Mouse (Mus musculus) frontal cortex, postnatal 14 days (tissue): ENCODE results near the gene Nfkb2.

Source experiments
- DNase-seq, 2 experiments: peaks; one replicate each; pipeline ENCODE4 v3.0.0; 2022; ENCODE audit warnings: low spot score in 2 of 2

Gene Nfkb2

DNA sequence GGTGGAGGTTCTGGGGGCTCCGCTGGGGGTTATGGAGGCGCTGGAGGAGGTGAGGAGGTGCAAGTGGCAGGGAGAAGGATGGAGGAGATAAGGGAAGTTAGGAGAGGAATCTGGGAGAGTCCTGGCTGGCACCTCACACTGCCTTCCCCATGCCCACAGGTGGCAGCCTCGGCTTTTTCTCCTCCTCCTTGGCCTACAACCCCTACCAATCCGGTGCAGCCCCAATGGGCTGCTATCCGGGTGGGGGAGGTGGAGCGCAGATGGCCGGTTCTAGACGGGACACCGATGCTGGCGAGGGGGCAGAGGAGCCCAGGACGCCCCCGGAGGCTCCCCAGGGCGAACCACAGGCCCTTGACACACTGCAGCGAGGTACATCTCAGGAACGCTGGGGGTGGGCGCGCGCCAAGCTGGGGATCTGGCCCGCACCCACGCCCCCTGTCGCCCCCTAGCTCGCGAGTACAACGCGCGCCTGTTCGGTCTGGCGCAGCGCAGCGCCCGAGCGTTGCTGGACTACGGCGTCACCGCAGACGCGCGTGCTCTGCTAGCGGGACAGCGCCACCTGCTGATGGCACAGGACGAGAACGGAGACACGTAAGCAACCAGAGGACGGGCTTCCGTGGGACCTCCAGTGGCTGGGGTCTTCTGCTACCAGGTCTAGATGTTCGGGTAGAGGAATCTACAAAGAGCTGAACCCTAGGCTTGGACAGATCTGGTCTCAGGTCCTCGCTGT, 4.8 kb downstream of the Nfkb2 start:
- peak in 1 of 2 experiments; percentile 81 for DNase-seq

DNA sequence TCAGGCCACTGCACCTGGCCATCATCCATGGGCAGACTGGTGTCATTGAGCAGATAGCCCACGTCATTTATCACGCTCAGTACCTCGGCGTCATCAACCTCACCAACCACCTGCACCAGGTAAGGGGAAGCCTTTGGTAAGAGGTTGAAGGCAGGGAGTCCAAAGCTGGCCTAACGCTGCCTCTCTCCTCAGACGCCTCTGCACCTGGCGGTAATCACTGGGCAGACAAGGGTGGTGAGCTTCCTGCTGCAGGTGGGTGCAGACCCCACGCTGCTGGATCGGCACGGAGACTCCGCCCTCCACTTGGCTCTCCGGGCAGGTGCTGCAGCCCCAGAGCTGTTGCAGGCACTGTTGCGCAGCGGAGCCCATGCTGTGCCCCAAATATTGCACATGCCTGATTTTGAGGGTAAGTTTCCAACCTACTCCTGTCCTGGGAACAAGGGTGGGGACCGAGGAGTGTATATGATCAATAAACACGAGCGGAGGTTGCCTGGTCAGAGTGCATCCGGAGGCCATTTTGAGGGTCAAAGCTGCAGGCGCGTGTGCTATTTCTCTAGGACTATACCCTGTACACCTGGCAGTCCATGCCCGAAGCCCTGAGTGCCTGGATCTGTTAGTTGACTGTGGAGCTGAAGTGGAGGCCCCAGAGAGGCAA, 5.7 kb downstream of the Nfkb2 start:
- no peak for DNase-seq

DNA sequence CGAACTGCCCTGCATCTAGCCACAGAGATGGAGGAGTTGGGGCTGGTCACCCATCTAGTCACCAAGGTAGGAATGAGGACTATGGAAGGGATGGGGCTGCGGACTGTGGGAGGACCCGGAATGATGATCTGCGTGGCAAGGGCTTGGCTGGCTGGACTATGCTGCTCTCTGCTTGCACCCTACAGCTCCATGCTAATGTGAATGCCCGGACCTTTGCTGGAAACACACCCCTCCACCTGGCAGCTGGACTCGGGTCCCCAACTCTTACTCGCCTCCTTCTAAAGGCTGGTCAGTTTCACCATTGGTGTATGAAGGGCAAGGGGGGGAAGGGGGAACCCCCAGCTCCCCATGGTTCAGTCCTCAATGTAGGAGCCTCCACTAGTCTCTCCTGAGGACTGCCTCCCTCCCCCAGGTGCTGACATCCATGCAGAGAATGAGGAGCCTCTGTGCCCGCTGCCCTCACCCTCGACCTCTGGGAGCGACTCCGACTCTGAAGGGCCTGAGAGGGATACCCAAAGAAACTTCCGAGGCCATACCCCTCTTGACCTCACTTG, 6.3 kb downstream of the Nfkb2 start:
- DNase-seq = no peak

DNA sequence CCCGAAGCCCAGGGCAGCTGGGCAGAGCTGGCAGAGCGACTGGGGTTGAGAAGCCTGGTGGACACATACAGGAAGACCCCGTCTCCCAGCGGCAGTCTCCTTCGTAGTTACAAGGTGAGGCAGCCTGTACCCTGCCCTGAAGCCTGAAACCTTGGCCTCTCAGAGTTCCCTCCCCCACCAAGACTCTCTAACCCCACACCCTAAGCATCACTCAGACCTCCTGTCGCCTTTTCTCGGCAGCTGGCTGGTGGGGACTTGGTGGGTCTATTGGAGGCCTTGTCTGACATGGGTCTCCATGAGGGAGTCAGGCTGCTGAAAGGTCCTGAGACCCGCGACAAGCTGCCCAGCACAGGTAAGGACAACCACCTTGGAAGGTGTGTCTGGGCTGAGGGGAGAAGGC, 7.2 kb downstream of the Nfkb2 start:
- DNase-seq = no peak

DNA sequence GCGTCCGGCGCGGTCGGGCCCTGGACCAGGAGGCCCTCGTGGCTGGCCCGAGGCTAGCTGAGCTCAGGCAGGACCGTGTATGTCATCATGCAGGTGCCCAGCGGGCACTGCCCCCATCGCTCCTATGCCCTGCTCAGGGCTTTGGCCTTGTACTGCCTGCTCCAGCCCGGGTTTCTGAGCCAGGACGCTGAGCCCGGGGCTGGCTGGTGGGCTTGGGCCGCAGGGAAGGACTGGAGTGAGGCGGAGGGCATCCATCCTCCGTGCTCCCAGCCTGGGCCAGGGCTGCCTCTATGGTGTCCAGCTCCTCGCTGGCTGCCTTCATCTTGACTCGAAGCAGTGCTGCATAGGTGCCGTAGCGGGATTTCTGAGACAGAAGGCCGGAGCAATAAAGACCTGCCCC, 8.4 kb downstream of the Nfkb2 start:
- no peak for DNase-seq

DNA sequence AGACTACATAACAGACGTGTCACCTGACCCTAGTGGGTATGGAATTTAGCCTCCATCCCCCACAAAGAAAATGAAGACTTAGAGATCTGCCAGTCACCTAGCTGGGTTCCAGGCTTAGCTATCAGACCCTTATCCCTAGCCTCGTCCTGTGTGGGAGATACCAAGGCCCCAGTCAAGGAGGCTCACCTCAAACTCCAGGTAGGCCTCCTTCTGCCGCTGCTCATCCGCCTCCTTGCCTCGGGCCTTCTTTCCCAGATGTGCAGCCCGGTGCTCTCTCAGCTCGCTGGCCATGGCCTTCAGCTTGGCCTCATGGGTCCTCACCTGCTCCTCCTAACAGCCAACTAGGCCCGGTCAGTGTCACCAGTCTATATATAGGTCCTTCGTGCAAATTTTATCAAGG, 9.0 kb downstream of the Nfkb2 start:
- DNase-seq = no peak

DNA sequence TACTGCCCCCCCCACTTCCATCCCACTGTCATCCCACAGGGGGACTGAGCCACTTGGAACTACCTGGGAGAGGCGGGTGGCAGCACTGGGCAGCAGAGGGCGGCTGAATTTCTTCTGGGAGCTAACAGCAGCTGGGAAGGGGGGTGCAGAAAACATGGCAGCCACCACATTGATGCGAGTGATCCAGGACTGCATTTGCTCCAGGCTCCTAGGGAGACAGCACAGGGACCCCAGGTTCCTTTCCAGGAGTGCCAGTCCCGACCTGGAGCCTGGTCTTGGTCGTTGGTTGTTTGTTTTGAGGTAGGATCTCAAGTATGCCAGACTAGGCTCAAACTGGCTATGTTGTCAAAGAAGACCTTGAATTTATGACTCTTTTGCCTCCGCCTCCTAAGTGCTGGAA, 9.5 kb downstream of the Nfkb2 start:
- no peak for DNase-seq

DNA sequence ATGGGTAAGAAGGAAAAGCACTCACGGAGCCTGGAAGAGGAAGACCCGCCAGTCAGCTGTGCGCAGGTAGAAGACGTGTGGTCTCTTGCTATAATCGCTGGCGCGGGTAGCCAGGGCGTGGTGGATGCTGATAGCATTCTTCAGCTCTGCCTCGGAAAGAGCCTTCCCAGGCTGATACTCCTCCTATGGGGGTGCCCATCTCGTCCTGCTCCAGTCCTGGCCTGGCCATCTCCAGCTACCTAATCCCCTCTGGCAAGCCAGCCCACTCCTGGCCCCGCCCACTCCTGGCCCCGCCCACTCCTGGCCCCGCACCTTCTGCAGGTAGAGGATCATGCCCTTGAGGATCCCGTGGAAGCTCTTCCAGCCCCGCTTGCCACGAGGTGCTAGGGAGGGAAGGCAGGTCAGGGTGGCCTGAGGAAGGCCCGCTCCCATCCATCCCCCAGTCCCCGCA, 10.1 kb downstream of the Nfkb2 start:
- peak; percentile 7 to 17 for DNase-seq

DNA sequence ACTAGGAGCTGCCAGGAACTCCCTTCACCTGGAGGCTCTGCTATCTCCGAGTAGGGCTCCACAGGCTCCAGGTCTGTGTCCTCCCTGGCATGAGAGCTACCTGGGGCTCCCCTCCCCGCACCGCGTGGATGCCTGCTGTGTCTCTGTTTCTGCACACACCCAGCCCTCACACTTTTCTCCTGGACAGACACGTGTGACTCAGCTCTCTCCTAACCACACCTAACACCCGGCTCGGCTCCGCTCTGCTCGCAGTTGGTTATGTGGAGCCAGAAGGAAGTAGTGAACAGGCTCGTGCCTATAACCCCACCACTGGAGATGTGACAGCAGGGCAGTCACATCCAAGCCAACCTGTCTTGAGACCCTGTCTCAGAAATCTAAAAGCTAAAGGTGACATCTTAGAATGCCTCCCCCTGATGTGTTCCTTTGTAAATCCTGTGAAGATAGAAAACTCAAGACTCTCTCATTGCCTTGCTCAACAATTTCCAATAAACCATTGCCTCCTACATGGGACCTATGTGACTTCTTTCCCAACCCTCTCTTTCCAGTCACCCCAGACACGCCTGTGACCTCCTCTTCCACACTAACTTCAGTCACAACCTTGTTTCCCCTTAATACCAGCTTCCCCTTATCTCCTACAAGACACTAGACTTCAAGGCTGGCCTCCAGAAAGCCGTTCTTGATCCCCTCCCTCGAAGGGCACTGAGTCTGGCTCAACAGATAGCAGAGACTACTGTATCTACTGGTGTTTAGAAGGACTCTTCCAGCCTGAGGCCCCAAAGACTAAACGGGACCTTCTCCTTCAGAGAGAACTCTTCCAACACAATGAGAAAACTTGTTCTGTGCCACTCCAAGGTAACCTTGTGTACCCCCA, 11.0 kb downstream of the Nfkb2 start:
- peak in 1 of 2 experiments; percentile 4 for DNase-seq

DNA sequence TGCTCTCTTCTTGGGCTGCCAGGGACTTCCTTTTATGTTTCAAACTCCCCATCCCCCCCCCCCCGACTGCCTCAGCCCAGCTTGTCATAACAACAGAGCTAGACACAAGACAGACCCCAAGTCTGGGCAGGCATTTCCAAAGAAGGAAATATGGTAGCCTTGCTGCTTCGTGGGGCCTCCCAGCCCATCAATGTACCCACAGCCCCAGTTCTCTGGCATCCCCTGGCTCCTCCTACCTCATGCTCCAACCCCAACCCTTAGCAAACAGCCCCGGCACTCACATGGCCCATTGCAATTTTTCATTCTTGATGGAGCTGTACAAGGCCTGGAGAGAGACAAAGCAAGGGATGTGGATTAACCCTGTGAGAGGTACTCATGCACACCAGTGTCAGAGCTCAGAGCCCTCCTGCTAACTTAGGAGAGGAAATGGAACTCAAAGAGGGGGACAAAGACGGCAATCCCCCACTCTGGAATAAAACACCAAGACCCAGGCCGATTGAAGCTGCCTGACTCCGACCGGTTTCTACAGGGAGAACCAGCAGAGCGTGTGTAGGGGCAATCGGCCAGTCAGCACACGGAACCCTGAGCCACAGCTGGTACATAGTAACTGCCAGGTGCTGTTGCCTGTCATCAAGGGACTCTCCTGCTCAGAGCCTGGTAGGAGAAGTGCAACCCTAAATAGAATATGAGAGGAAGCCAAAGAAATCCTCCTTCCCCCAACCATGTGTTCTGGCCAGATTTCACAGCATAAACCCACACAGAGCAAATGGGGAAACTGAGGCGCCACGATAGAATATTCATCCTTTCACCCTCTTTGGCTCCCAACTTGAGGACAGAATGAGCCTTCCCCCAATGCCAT, 11.9 kb downstream of the Nfkb2 start:
- peak; percentile 6 to 8 for DNase-seq

DNA sequence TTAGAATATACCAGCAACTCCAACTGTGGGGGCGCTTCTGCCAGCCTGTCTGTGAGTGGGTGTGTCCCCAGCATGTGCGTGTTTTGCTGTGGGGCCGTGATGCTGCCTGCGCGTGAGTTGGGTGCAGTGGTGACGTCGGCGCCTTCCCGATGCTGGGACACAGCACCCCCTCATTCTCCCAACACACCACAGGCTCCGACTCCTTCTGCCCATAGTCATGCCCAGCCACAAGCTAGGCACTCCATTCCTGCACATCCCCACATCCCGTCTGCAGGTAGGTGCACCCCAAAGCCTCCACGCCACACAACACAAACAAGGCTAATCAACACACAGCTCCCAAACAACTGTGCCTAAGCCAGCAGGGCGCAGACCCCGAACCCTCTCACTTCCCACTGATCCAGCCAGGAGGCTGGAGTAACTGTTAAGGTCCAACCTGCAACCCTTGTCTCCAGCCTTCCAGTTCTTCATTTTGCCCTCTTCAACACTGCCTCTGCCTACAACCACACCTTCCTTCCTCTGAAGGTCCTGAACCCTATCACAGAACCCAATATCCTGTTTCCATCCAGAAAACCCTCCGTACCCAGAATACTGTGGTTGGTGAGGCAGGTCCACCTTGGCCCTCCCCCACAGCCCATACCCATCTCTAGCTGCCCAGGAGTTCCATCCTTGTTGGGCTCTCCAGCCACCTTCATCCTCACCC, 12.9 kb downstream of the Nfkb2 start:
- DNase-seq = peak; percentile 64 to 65

DNA sequence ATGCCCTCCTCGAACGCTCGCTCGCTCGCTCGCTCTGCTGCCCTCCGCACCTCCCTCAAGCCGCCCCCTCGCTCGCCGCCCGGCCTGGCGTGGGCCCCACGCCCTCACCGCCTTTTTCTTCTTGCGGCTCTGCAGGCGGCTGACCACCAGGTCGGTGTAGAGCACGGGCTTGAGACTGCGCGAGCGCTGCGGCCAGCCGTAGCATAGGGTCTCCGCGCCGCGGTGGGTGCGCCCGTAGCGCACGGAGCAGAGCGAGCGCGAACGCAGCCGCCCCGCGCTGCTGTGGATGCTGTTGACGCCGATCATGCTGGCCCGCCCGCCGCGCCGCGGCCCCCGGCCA, 13.4 kb downstream of the Nfkb2 start:
- DNase-seq = peak; percentile 21 to 22

DNA sequence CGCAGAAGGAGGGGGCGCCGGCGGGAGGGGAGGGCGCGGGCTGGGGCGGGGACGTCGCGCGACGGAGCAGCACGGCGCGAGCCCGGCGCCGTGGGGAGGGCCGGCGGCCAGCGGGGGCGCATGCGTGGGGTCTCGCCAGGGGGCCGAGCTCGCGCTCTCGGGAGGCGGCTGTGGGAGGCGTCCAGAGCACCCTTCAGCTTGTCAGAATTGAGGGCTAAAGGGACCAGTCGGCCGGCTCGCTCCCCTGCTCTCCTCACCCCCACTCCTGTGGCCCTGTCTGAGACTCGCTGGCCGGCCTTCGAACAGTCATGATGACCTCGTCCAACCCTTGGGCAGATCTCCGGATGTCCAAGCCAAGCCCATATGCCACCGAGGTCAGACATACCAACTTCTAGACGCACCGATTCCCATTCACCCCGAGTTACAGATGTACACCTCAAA, 13.9 kb downstream of the Nfkb2 start:
- DNase-seq = peak; percentile 45

DNA sequence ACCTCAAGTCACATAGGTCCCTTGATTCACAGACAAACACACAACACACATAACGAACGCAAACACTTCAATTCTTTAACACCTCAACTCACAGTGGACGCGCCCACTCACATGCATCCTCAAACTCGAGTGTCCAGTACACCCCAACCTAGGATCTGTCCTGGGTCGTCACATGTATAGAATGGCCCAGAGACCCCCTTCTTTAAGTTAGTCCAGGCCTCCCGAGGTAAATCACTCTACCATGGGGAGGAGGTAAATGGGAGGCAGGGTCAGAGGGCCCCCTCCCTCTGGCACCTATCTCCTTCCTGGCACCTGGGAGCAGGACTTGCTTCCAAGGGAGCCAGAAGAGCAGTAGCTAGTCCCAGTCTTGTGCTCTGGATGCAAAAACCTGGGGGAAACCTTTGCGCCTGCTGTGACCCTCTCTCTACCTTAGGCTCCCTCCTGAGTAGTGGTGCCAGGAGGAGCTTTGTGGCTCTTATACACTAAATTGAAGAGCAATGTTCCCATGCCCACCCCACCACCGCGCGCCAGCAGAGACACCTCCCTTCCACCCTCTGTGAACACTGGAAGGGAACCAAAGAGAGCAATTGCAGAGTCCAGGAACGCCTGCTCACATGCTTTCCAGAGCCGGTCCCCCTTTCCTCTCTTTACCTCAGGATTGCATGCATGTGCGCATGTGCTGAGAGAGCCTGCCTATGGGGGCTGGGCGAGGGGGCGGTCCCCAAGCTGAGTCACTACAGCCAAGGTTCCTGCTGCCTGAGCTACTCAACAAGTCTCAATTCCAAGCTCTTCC, 14.7 kb downstream of the Nfkb2 start:
- DNase-seq = peak; percentile 85 to 88

DNA sequence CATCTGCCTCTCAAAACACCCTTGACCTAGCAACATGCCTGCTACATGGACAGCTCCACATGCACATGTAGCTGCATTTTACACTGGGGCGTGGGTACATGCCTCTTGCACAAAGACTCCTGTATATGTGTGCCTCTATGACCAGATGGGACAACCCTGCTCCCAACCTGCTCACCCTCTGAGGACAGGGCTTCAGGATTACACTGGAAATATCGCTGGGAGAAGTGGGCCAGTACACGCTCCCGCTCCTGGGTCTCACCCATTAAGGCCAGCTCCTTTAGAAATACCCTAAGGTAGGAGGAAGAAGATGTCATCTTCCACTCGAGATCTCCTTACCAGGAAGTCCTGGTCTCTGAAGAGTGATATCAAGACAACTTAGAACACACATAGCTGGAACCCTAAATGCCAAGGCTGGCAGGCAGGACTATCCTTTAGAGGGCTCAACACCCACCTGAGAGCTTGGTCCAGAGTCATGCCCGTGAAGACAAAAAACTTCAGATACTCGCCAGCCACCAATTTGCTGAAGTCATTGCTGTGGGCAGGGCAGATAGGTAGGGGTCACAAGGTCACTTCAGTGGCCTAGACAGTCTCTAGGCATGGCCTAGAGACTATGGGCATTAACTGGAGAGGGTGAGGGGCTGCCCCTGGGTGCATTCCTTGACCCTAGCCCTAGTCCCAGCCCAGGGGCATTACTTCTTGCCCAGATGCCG, 16.1 kb downstream of the Nfkb2 start:
- peak in 1 of 2 experiments; percentile 5 for DNase-seq

DNA sequence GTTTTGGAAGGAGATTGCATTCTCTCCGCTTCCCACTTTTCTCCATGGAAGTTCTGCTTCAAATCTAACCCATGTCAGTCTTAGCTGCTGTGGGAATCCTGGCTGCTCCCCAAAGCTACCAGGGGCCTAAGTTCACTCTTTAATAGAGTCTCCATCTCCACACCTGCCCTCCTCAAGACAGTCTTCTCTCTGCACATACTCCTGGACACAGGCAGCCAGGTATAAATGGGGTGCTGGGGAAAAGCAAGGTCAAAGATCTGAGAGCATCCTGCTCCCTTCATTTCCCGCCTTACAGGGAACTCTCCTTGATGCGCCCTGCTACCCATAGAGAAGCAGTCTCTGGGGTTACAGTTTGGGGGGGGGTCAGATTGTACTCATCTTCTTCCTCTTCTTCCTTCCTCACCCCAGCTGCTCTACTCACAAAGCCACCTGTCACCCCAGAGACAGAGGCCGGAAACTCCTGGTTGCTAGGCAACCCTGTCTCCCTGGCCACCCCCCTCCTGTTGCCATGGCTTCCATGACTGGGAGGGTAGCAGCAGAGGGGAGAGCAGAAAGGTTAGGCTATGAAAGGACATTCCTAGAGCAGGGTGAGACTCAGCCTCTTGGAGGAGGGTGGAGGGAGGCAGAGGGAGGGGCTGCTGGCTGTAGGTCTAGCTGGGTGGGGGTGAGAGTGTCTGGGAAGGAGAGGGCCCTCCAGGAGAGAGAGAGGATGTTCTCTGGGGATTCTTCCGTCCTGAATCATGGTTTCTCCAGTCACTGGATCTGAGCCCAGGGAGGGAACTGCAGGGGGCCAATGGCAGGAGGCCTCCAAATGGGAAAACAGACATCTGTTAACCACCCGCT, 17.2 kb downstream of the Nfkb2 start:
- DNase-seq = peak in 1 of 2 experiments; percentile 4

DNA sequence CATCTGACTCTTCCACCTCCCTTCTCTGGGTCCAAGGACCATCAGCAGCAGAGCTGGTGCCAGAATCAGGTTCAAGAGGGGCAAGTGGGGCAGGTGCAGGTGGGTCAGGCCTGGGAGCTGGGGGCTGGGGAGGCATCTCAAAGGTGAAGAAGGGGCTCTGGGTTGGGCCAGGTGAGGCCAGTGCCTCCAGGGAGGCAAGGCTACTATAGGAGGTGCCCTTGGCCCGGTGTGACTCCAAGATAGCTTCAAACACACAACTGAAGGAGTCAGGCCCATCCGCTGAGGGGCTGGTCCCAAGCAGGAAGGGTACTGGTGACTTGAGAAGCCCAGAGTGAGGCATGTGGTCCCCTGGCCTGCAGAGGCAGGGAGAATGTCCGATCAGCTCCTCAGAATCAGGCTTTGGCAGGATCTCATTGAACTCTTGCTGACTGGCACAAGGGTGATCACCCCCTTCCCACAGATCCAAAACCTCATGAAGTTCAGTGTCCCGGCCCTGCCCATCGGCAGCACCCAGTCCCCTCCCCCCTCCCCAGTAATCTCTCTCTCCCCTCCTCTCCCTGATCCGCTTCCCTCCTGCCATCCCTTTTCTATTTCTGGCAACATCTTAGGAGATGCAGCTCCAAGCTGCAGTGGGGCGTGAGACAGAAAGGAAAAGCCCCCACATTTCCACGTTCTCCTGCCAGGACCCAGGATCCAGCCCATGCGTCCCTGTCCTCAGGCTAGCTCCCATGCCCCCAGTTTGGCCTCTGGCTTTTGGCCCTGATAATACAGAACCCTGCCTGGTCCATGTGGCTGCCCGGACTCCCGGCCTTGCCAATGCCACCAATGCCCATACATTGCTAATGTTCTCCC, 18.2 kb downstream of the Nfkb2 start:
- DNase-seq = no peak
